Mouse (Mus musculus): Measurements from ENCODE around the gene Ncoa4. TPM values are rescaled to one million over a fixed set of nuclear protein-coding genes. Genes with fewer than 3 reads are reported as not detected.
"Not testable (repeated sequence)": the region's sequence is repeated elsewhere in the genome, so short reads cannot be mapped to it uniquely, and the experiment has no call there.

The Ncoa4 gene
- total RNA-seq, 1 experiment from 2014 or later, result 89.3 TPM

DNA sequence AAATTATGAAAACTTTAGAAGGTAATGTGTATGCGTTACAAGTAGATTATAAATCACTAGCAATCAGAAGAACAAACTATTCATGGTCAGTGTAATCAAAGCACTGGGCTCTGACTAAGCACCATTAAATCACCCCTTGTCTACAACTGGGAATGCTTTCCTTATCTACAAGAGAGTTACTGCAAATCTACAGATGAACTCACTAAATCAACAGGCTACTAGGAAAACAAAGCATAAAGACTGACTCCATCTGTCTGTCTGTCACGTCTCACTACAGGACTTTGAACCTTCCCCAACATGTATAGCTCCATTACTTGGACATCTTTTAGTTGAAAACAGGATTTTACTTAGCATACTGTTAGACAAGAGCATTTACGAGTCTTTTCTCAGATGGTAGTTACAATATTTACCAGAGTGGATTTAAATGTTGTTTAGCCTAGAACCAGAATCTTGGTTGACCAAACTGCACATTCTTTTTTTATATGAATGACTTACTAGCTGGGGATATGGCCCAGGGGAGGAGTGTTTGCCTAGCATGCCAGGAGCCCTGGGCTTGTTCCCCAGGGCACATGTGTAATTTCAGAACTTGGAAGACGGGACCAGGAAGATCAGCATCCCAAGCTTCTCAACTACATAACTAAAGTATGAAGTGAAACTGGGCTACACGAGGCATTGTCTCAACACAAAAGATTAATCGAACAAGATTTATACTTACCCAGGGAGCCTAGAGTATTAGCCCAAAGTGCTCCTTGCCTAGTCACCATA is 31.1 kb downstream of the Ncoa4 start:
- ATAC-seq (ENCODE audit: extremely low read depth, insufficient number of reproducible peaks, low FRiP score, poor library complexity, severe bottlenecking), result no peak

DNA sequence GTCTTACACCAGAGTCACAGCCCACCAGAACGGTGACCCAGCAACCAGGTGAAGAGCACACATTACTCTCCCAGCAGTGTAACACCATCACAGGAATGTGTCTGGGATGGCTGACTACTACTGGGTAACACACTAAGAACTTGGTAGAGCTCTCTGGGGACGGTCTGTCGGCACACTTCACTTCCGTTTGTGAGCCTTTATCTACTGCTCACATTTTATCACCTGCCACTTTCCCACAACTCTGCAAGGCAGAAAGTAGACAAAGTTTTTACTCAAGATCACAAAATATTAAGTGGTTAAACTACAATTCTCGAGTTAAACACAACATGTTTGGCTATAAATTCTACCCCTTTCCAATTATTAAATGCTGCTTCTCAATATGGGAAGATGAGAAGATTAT is 32.3 kb downstream of the Ncoa4 start:
- no peak for ATAC-seq (ENCODE audit: extremely low read depth, insufficient number of reproducible peaks, low FRiP score, poor library complexity, severe bottlenecking)

GRCm38 (mm10) chr14:32192437-32192836 is 32.8 kb downstream of the Ncoa4 start:
- peak; percentile 76 for ATAC-seq (ENCODE audit: extremely low read depth, insufficient number of reproducible peaks, low FRiP score, poor library complexity, severe bottlenecking)

DNA sequence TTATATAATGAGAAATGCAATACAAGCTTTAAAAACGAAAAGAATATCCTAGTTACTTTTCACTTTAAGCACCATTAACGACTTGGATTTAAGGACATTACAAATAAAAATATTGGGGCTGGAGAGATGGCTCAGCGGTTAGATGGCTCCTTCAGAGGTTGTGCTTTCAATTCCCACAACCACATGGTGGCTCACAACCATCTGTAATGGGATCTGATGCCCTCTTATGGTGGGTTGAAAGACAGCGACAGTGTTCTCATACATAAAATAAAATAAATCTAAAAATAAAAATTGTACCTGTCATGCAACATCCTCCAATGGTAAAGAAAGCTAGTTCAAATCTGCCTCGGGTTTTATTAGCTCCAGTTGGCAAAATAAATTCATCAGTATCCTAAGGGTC is 33.9 kb downstream of the Ncoa4 start:
- not testable (repeated sequence) for ATAC-seq (ENCODE audit: extremely low read depth, insufficient number of reproducible peaks, low FRiP score, poor library complexity, severe bottlenecking)

- ATAC-seq (ENCODE audit: extremely low read depth, insufficient number of reproducible peaks, low FRiP score, poor library complexity, severe bottlenecking), result no peak
These were observed 41.7 kb downstream of the Ncoa4 start for GRCm38 (mm10) chr14:32201354-32201753.

GRCm38 (mm10) chr14:32201791-32202451 is 42.3 kb downstream of the Ncoa4 start, which contains the start of the genes Timm23 and Parg:
TSS of gene Timm23 (minus strand) at chr14:32201898.
TSS of gene Parg (plus strand) at chr14:32201949.
- ATAC-seq (ENCODE audit: extremely low read depth, insufficient number of reproducible peaks, low FRiP score, poor library complexity, severe bottlenecking), result peak; percentile 97

GRCm38 (mm10) chr14:32226601-32227000 is 66.9 kb downstream of the Ncoa4 start:
- ATAC-seq (ENCODE audit: extremely low read depth, insufficient number of reproducible peaks, low FRiP score, poor library complexity, severe bottlenecking), result no peak

GRCm38 (mm10) chr14:32228996-32229395 is 69.3 kb downstream of the Ncoa4 start:
- no peak for ATAC-seq (ENCODE audit: extremely low read depth, insufficient number of reproducible peaks, low FRiP score, poor library complexity, severe bottlenecking)

Other genes starting within 250 kb of the Ncoa4 start
- not detected in 2 replicates for gene Galnt15, start 130.9 kb upstream of the Ncoa4 start, total RNA-seq (2017)
- gene Oxnad1, start 74.5 kb upstream of the Ncoa4 start, total RNA-seq (2017), result 18.5 and 21.5 TPM in 2 replicates
- gene Dph3, start 74.1 kb upstream of the Ncoa4 start, total RNA-seq (2017), result 51.0 and 54.5 TPM in 2 replicates
- gene Msmb, start 17.8 kb upstream of the Ncoa4 start, total RNA-seq (2017), result not detected in 2 replicates
- gene Timm23, start 42.0 kb downstream of the Ncoa4 start, total RNA-seq (2017), result 43.3 and 46.4 TPM in 2 replicates
- gene Parg, start 42.1 kb downstream of the Ncoa4 start, total RNA-seq (2017), result 108 and 120 TPM in 2 replicates
- not detected in 2 replicates for gene Ogdhl, start 162.2 kb downstream of the Ncoa4 start, total RNA-seq (2017)
- gene 1700024G13Rik, start 228.5 kb downstream of the Ncoa4 start, total RNA-seq (2017), result not detected in 2 replicates